Mouse (Mus musculus) midbrain, embryonic 16.5 days (tissue): Measurements from ENCODE around the gene Sec22b. TPM values are rescaled to one million over a fixed set of nuclear protein-coding genes. Genes with fewer than 3 reads are reported as not detected.
A peak's percentile ranks its signal among the peaks of the same experiment; 100 is the strongest.

Experiments
- ATAC-seq: fragments of 200-750 bp; cut with Nextera tagmentation; 2 replicates; pipeline ENCODE4 v1.8.0; 2017; ENCODE audit warnings: moderate TSS enrichment
- H3K27ac ChIP-seq: fragments of 300-500 bp; sonication (generic); 2 replicates; pipeline ENCODE4 v1.5.1; 2014; ENCODE audit warnings: mild to moderate bottlenecking, low read length, mixed read lengths
- H3K27me3 ChIP-seq: fragments of 300-500 bp; sonication (generic); 2 replicates; pipeline ENCODE4 v1.6.1; 2014; ENCODE audit warnings: low read depth, low read length, mixed read lengths; ENCODE audit not compliant: control insufficient read depth, insufficient read depth
- H3K36me3 ChIP-seq: fragments of 300-500 bp; sonication (generic); 2 replicates; pipeline ENCODE4 v1.6.1; 2014; ENCODE audit warnings: mild to moderate bottlenecking, low read length, moderate library complexity, mixed read lengths; ENCODE audit not compliant: control insufficient read depth, insufficient read depth
- H3K4me1 ChIP-seq: fragments of 300-500 bp; sonication (generic); 2 replicates; pipeline ENCODE4 v1.6.1; 2014; ENCODE audit warnings: mild to moderate bottlenecking, low read length, mixed read lengths; ENCODE audit not compliant: control insufficient read depth, insufficient read depth
- H3K4me2 ChIP-seq: fragments of 300-500 bp; sonication (generic); 2 replicates; pipeline ENCODE4 v1.6.1; 2014; ENCODE audit warnings: mild to moderate bottlenecking, low read length, mixed read lengths
- H3K4me3 ChIP-seq: fragments of 300-500 bp; sonication (generic); 2 replicates; pipeline ENCODE4 v1.5.1; 2014; ENCODE audit warnings: low read depth, mild to moderate bottlenecking, low read length, moderate library complexity, mixed read lengths
- H3K9ac ChIP-seq: fragments of 300-500 bp; sonication (generic); 2 replicates; pipeline ENCODE4 v1.6.1; 2014; ENCODE audit warnings: low read depth, low read length, mixed read lengths
- H3K9me3 ChIP-seq: fragments of 300-500 bp; sonication (generic); replicated peaks from 2 replicates; pipeline ENCODE4 v1.6.1; 2014; ENCODE audit warnings: mild to moderate bottlenecking, low read length, mixed read lengths; ENCODE audit not compliant: control insufficient read depth, poor library complexity, severe bottlenecking
- whole genome bisulfite sequencing: fragments of 180-500 bp; shearing (Covaris S2); extraction: QIAGEN DNeasy Blood & Tissue Kit; methylation state at CpG from one replicate; pipeline ENCODE4 v1.1.7; 2014; 5-methylcytosine and 5-hydroxymethylcytosine counted together
- polyA plus RNA-seq: library from polyadenylated mRNA; unstranded; fragments of >200 nt; fragmentation: Nextera tagmentation; extraction: Ambion mirVana; gene quantifications from 2 replicates; pipeline ENCODE4 v1.2.1, GENCODE M21; 2015

Gene Sec22b
- polyA plus RNA-seq, 1 experiment from 2014 or later = 86.9 TPM

- H3K9me3 ChIP-seq = no peaks in the 10 kb centered on the region
- WGBS = 31% methylated on average over 11 of the region's 11 CpGs
- H3K9ac ChIP-seq = no peak overlapping the region
- H3K4me3 ChIP-seq = no peak overlapping the region
- H3K27me3 ChIP-seq = 0 out of 2 replicates have a peak, but pooled peaks cover 3% of the 10 kb centered on the region
- H3K36me3 ChIP-seq = no peaks in the 10 kb centered on the region
- H3K4me1 ChIP-seq = peaks cover 34% of the 10 kb centered on the region
- no peak overlapping the region for H3K27ac ChIP-seq
- ATAC-seq = no peak
- H3K4me2 ChIP-seq = peak overlapping the region; percentile 37
Measured at GRCm38 (mm10) chr3:97941440-97942259, 40.7 kb downstream of the Sec22b start.

- no peaks in the 10 kb centered on the region for H3K9me3 ChIP-seq
- H3K27ac ChIP-seq = no peak overlapping the region
- H3K4me1 ChIP-seq = peaks cover 34% of the 10 kb centered on the region
- H3K4me2 ChIP-seq = peak overlapping the region; percentile 37
- no peak for ATAC-seq
- peak overlapping the region; percentile 20; the same call in 1 of the 2 replicates for H3K4me3 ChIP-seq
- no peaks in the 10 kb centered on the region for H3K36me3 ChIP-seq
- 7% methylated on average over 16 of the region's 16 CpGs for WGBS
- H3K27me3 ChIP-seq = 0 out of 2 replicates have a peak, but pooled peaks cover 3% of the 10 kb centered on the region
- H3K9ac ChIP-seq = peak overlapping the region; percentile 42
Measured at GRCm38 (mm10) chr3:97942260-97942950, 41.4 kb downstream of the Sec22b start.

GRCm38 (mm10) chr3:97944462-97944861 is 43.5 kb downstream of the Sec22b start:
- Histone ChIP-seq H3K36me3 (no peaks in the 10 kb centered on the region), H3K9me3 (no peaks in the 10 kb centered on the region)

GRCm38 (mm10) chr3:97946439-97946838 is 45.4 kb downstream of the Sec22b start:
- no peaks in the 10 kb centered on the region for H3K36me3 ChIP-seq
- WGBS = 27% methylated on average over 4 of the region's 4 CpGs
- ATAC-seq = no peak
- 0 out of 2 replicates have a peak, but pooled peaks cover 2% of the 10 kb centered on the region for H3K27me3 ChIP-seq
- no peak overlapping the region for H3K27ac ChIP-seq
- no peak overlapping the region for H3K9ac ChIP-seq
- H3K4me1 ChIP-seq = peaks cover 10% of the 10 kb centered on the region
- H3K9me3 ChIP-seq = no peaks in the 10 kb centered on the region
- H3K4me2 ChIP-seq = no peak overlapping the region
- no peak overlapping the region for H3K4me3 ChIP-seq

More at GRCm38 (mm10) chr3:97944462-97944861, 43.5 kb downstream of the Sec22b start:
- 71% methylated on average over 5 of the region's 5 CpGs for WGBS
- H3K27me3 ChIP-seq = 0 out of 2 replicates have a peak, but pooled peaks cover 3% of the 10 kb centered on the region
- H3K27ac ChIP-seq = no peak overlapping the region
- H3K4me3 ChIP-seq = no peak overlapping the region
- peaks cover 23% of the 10 kb centered on the region for H3K4me1 ChIP-seq
- H3K9ac ChIP-seq = no peak overlapping the region
- ATAC-seq = no peak
- H3K4me2 ChIP-seq = no peak overlapping the region

GRCm38 (mm10) chr3:97948518-97948917 is 47.5 kb downstream of the Sec22b start:
- H3K4me1 ChIP-seq = 0 out of 2 replicates have a peak, but pooled peaks cover 2% of the 10 kb centered on the region
- H3K4me2 ChIP-seq = no peak overlapping the region
- no peaks in the 10 kb centered on the region for H3K27me3 ChIP-seq
- no peak overlapping the region for H3K9ac ChIP-seq
- no peak overlapping the region for H3K4me3 ChIP-seq
- 90% methylated on average over 2 of the region's 2 CpGs for WGBS
- no peak overlapping the region for H3K27ac ChIP-seq
- ATAC-seq = no peak
- no peaks in the 10 kb centered on the region for H3K9me3 ChIP-seq
- no peaks in the 10 kb centered on the region for H3K36me3 ChIP-seq

- Histone ChIP-seq H3K27me3 (no peaks in the 10 kb centered on the region), H3K36me3 (no peaks in the 10 kb centered on the region), H3K9me3 (no peaks in the 10 kb centered on the region), H3K9ac (no peak overlapping the region), H3K27ac (no peak overlapping the region), H3K4me1 (0 out of 2 replicates have a peak, but pooled peaks cover 2% of the 10 kb centered on the region), H3K4me3 (no peak overlapping the region), H3K4me2 (no peak overlapping the region)
- no peak for ATAC-seq
- WGBS = 84% methylated on average over 5 of the region's 5 CpGs
Measured at GRCm38 (mm10) chr3:97949946-97950345, 49.0 kb downstream of the Sec22b start.

GRCm38 (mm10) chr3:97951134-97951533 is 50.1 kb downstream of the Sec22b start:
- H3K9me3 ChIP-seq = no peaks in the 10 kb centered on the region
- H3K4me2 ChIP-seq = no peak overlapping the region
- no peaks in the 10 kb centered on the region for H3K27me3 ChIP-seq
- H3K4me3 ChIP-seq = no peak overlapping the region
- 0 out of 2 replicates have a peak, but pooled peaks cover 2% of the 10 kb centered on the region for H3K4me1 ChIP-seq
- H3K27ac ChIP-seq = no peak overlapping the region
- no peak for ATAC-seq
- H3K36me3 ChIP-seq = no peaks in the 10 kb centered on the region
- 85% methylated on average over 3 of the region's 3 CpGs for WGBS
- no peak overlapping the region for H3K9ac ChIP-seq

- H3K27me3 ChIP-seq = no peaks in the 10 kb centered on the region
- no peaks in the 10 kb centered on the region for H3K4me1 ChIP-seq
- H3K27ac ChIP-seq = no peak overlapping the region
- no peaks in the 10 kb centered on the region for H3K36me3 ChIP-seq
- no peak overlapping the region for H3K4me3 ChIP-seq
- H3K9me3 ChIP-seq = no peaks in the 10 kb centered on the region
- WGBS = 68% methylated on average over 2 of the region's 2 CpGs
- no peak overlapping the region for H3K4me2 ChIP-seq
- H3K9ac ChIP-seq = no peak overlapping the region
- no peak for ATAC-seq
Measured at GRCm38 (mm10) chr3:97953196-97953595, 52.2 kb downstream of the Sec22b start.

GRCm38 (mm10) chr3:97956322-97956721 is 55.3 kb downstream of the Sec22b start:
- Histone ChIP-seq H3K4me2 (no peak overlapping the region), H3K4me3 (no peak overlapping the region), H3K27ac (no peak overlapping the region), H3K4me1 (peaks cover 3% of the 10 kb centered on the region), H3K27me3 (no peaks in the 10 kb centered on the region), H3K9ac (no peak overlapping the region), H3K9me3 (no peaks in the 10 kb centered on the region), H3K36me3 (no peaks in the 10 kb centered on the region)
- WGBS = 46% methylated on average over 6 of the region's 6 CpGs
- no peak for ATAC-seq
